Mouse (Mus musculus) forebrain, embryonic 14.5 days (tissue): ENCODE data around the gene Mpz. TPM values are rescaled to one million over a fixed set of nuclear protein-coding genes. Genes with fewer than 3 reads are reported as not detected.

Source experiments
- ATAC-seq: fragments of 200-750 bp; cut with Nextera tagmentation; 2 replicates; pipeline ENCODE4 v1.8.0; 2017; ENCODE audit warnings: mild to moderate bottlenecking, moderate library complexity
- DNase-seq: peaks from one replicate; pipeline ENCODE4 v3.0.0-alpha.2; 2015; ENCODE audit warnings: low spot score
- H3K27ac ChIP-seq: fragments of 300-500 bp; sonication (generic); 2 replicates; pipeline ENCODE4 v1.5.1; 2014; ENCODE audit warnings: low read depth, mild to moderate bottlenecking, control low read depth, low read length, moderate library complexity
- H3K27me3 ChIP-seq: fragments of 300-500 bp; sonication (generic); replicated peaks from 2 replicates; pipeline ENCODE4 v1.6.1; 2014; ENCODE audit warnings: low read length, control low read depth, mixed read lengths; ENCODE audit not compliant: control insufficient read depth, insufficient read depth
- H3K36me3 ChIP-seq: fragments of 300-500 bp; sonication (generic); 2 replicates; pipeline ENCODE4 v1.6.1; 2014; ENCODE audit warnings: low read length, control low read depth; ENCODE audit not compliant: control insufficient read depth, insufficient read depth
- H3K4me1 ChIP-seq: fragments of 300-500 bp; sonication (generic); 2 replicates; pipeline ENCODE4 v1.6.1; 2014; ENCODE audit warnings: antibody characterized with exemption, low read length, control low read depth; ENCODE audit not compliant: control insufficient read depth, insufficient read depth
- H3K4me2 ChIP-seq: fragments of 300-500 bp; sonication (generic); 2 replicates; pipeline ENCODE4 v1.6.1; 2014; ENCODE audit warnings: mild to moderate bottlenecking, control low read depth, low read length
- H3K4me3 ChIP-seq: fragments of 300-500 bp; sonication (generic); 2 replicates; pipeline ENCODE4 v1.5.1; 2014; ENCODE audit warnings: low read depth, low read length, control low read depth
- H3K9ac ChIP-seq: fragments of 300-500 bp; sonication (generic); 2 replicates; pipeline ENCODE4 v1.6.1; 2014; ENCODE audit warnings: mild to moderate bottlenecking, low read length, control low read depth, moderate library complexity
- H3K9me3 ChIP-seq: fragments of 300-500 bp; sonication (generic); replicated peaks from 2 replicates; pipeline ENCODE4 v1.6.1; 2016; ENCODE audit warnings: low read length, control low read depth, mixed read lengths; ENCODE audit not compliant: control insufficient read depth
- WGBS: fragments of 180-500 bp; shearing (Covaris S2); extraction: QIAGEN DNeasy Blood & Tissue Kit; methylation state at CpG from one replicate; pipeline ENCODE4 v1.1.7; 2014; 5-methylcytosine and 5-hydroxymethylcytosine counted together
- polyA plus RNA-seq: library from polyadenylated mRNA; unstranded; fragments of >200 nt; fragmentation: Nextera tagmentation; extraction: Ambion mirVana; gene quantifications from 2 replicates; pipeline ENCODE4 v1.2.1, GENCODE M21; 2014

Gene Mpz
- polyA plus RNA-seq, result 0.09 and 0.22 TPM in 2 replicates

DNA sequence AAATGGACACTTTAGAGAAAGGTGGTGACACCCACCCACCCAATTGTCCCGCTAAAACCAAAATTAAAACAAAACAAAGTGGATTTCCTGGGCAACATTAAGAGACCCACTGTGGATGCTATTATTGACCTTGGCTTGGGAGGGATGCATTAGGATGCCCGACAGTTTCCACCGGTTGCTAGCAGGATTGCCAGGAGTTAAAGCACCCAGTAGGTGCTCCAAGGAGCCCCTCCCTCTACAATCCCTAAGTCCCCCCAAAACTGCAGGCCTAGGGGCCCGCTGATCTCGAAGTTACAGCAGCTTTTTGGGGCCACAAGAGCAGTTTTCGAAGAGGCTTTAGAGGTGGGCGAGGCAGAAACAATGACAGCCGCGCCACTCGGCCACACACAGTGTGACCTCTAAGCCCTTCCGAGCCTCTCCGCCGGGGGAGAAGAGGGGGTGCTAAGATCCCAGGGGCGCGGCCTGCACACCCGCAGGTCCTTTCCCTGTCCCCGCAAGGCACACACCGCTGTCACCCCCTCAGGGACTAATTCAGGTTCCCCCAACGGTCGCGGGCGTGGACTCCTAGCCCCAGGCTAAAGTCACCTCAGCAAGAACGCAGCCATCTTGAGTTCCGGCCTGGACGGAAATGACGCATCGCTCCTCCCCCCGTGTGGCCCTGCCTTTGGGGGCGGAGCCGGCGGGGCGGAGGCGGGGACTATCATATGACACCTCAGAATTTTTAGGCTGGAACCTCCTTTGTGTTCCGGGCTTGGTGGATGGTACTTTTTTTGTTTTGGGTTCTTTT is at the start of gene Mpz, which contains the start of gene Sdhc:
Mpz (plus strand) TSS at position 738 of the 787 bp plus-strand sequence.
Sdhc (minus strand) TSS at position 630 of the 787 bp plus-strand sequence.
- peak; percentile 96 for DNase-seq
- no peaks in the 10 kb centered on the region for H3K9me3 ChIP-seq
- H3K27ac ChIP-seq, result peak within 1 kb of the TSS; percentile 67
- peak within 1 kb of the TSS; percentile 88 for H3K4me2 ChIP-seq
- ATAC-seq, result peak; percentile 98
- no peaks in the 10 kb centered on the region for H3K27me3 ChIP-seq
- H3K4me3 ChIP-seq, result peak within 1 kb of the TSS; percentile 85
- H3K36me3 ChIP-seq, result peaks cover 7% of the 10 kb centered on the region; the same call in 1 of the 2 replicates
- peak within 1 kb of the TSS; percentile 87 for H3K9ac ChIP-seq
- H3K4me1 ChIP-seq, result peaks cover 11% of the 10 kb centered on the region
- WGBS, result under 1% methylated on average over 34 of the region's 34 CpGs

DNA sequence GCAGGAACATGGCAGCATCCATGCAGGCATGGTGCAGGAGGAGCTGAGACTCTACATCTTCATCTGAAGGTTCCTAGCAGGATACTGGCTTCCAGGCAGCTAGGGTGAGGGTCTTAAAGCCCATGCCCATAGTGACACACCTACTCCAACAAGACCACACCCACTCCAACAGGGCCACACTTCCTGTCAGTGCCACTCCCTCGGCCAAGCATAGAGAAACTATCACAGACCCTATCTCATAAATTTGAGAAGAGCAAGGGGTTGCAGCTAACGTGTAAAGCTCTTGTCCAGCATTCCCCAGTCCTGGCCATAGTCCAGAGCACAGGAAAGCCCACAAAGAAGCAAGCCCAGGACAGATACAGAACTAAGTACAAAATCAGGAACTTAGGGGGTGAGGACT is 49.5 kb upstream of the Mpz start:
- H3K9me3 ChIP-seq, result no peaks in the 10 kb centered on the region
- WGBS, result 62% methylated on average over 2 of the region's 2 CpGs
- no peak overlapping the region for H3K27ac ChIP-seq
- no peak for DNase-seq
- no peaks in the 10 kb centered on the region for H3K36me3 ChIP-seq
- ATAC-seq, result no peak
- no peak overlapping the region for H3K4me3 ChIP-seq
- H3K27me3 ChIP-seq, result no peaks in the 10 kb centered on the region
- H3K9ac ChIP-seq, result no peak overlapping the region
- 0 out of 2 replicates have a peak, but pooled peaks cover 2% of the 10 kb centered on the region for H3K4me1 ChIP-seq
- no peak overlapping the region for H3K4me2 ChIP-seq

DNA sequence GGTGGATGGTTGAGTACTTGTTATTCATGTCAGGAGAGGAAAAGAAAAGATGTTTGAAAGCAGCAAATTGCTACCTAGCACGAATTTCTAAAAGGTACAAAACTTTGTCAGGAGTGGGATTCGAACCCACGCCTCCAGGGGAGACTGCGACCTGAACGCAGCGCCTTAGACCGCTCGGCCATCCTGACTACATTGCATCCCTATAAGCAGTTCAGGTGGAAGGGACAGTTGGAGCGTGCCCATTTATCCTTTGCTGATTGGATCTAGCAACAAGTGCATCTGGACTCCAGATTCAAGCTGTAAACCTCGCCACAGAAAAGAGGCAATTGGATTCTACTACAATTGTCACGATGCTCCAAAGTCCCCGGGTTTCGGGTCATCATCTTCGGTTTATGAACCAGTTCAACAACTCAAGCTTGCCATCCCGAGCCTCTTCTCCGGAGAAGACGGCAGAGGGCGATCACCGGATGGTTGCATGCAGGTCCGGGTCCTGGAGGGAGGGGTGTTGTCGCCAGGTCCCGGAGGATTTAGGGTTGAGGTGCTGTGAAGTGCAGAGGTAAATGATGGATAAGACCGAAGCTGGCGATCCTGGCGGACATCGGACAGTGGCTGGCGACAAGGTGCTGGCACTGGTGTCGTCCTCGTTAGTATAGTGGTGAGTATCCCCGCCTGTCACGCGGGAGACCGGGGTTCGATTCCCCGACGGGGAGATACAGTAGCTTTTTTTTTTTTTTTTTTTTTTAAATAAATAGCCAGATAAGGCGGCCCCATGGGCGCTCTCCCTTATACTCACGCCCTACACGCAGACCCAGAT is 48.6 kb upstream of the Mpz start:
- Histone ChIP-seq H3K4me3 (peak overlapping the region; percentile 55), H3K9me3 (no peaks in the 10 kb centered on the region)

DNA sequence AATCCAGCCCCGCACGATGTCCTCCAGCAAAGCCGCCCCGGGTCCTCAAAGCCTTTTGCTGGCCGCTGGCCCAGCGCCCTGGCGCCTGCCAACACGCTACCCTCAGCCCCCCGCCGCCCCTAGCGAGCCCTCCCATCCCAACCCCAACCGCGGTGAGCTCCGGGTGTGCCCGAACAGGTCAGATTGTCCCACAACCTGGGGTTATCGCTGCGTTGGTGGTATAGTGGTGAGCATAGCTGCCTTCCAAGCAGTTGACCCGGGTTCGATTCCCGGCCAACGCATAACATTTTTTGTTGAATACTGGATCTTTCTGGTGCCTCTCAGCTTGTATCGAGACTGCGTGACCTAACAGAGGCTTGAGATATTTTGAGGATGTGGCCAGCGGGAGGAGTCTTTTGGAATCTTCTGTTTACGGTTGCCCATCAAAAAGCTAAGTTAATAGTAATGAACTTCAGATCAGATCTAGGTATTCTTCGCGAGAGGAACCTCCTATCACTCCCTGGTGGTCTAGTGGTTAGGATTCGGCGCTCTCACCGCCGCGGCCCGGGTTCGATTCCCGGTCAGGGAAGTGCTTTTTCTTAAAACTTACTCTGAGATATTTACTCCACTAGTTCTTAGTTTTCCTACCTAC is 47.8 kb upstream of the Mpz start:
- WGBS, result under 1% methylated on average over 35 of the region's 35 CpGs
- peak overlapping the region; percentile 75; the same call in 1 of the 2 replicates for H3K27ac ChIP-seq
- H3K27me3 ChIP-seq, result no peaks in the 10 kb centered on the region
- ATAC-seq (peak; percentile 94), DNase-seq (peak; percentile 88)
- no peaks in the 10 kb centered on the region for H3K9me3 ChIP-seq
- 0 out of 2 replicates have a peak, but pooled peaks cover 2% of the 10 kb centered on the region for H3K4me1 ChIP-seq
- peak overlapping the region; percentile 68 for H3K9ac ChIP-seq
- H3K4me2 ChIP-seq, result peak overlapping the region; percentile 51
- no peaks in the 10 kb centered on the region for H3K36me3 ChIP-seq
- H3K4me3 ChIP-seq, result peak overlapping the region; percentile 55

More for the DNA sequence above, 48.6 kb upstream of the Mpz start:
- no peaks in the 10 kb centered on the region for H3K36me3 ChIP-seq
- peak overlapping the region; percentile 75; the same call in 1 of the 2 replicates for H3K27ac ChIP-seq
- H3K27me3 ChIP-seq, result no peaks in the 10 kb centered on the region
- DNase-seq, result peak; percentile 87
- peak overlapping the region; percentile 51 for H3K4me2 ChIP-seq
- peak; percentile 90 for ATAC-seq
- H3K9ac ChIP-seq, result peak overlapping the region; percentile 68
- H3K4me1 ChIP-seq, result 0 out of 2 replicates have a peak, but pooled peaks cover 2% of the 10 kb centered on the region
- WGBS, result under 1% methylated on average over 38 of the region's 40 CpGs

DNA sequence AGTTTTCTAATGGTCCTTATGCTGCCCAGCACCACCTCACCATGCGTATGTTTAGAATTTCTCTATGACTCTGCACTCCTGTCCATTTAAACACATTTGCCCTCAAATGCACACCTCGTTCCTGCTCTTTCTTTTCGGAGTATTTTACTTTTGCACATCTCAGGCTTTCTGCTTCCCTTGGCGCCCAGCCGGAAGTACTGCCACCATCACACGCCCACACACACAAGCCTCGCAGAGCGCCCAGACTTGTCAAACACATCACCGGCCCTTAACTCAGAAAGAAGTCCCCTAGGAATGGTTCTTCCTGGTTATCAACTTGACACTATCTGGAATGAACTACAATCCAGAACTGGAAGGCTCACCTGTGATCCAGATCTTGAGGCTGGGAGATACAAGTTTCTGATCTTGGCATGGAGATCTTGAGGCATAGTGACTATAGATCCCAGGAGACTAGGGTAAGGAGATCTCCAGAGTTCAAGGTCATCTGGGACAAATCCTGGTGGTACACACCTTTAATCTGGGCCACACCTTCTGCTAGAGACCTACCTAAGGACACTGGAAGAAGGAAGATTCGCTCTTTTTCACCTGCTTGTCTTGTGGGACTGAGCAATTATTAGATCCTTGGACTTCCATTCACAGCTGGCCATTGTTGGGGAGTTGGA is 47.2 kb upstream of the Mpz start:
- Histone ChIP-seq H3K4me1 (0 out of 2 replicates have a peak, but pooled peaks cover 2% of the 10 kb centered on the region), H3K9ac (0 out of 2 replicates have a peak overlapping the region, but pooled peaks have one; percentile 35), H3K4me3 (peak overlapping the region; percentile 55), H3K27ac (no peak overlapping the region), H3K27me3 (no peaks in the 10 kb centered on the region), H3K4me2 (peak overlapping the region; percentile 51), H3K36me3 (no peaks in the 10 kb centered on the region), H3K9me3 (no peaks in the 10 kb centered on the region)
- ATAC-seq (no peak; the same call in 1 of the 2 replicates), DNase-seq (peak; percentile 38)
- WGBS, result 8% methylated on average over 10 of the region's 10 CpGs

DNA sequence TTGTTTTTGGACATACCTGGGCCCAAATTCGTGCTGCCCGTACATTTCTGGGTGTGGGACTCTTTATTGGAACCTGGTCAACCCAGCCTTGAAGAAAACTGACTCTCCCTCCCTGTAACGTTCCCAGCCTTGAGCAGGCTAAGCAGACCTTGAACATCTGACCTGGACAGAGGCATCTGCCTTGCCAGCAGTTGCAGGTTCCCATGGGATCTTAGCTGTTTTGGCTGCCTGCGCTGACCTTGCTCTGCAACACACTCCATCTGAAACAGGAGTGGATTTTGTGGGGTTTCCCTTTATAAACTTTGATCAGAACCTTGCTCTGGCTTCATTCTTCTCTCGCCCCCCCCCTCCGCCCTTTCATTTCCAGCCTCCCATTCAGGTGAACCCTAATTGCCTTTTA is 45.3 kb upstream of the Mpz start:
- H3K4me2 ChIP-seq, result no peak overlapping the region
- no peak overlapping the region for H3K27ac ChIP-seq
- WGBS, result 67% methylated on average over 6 of the region's 6 CpGs
- DNase-seq, result no peak
- peaks cover 2% of the 10 kb centered on the region; the same call in 1 of the 2 replicates for H3K4me1 ChIP-seq
- no peaks in the 10 kb centered on the region for H3K9me3 ChIP-seq
- no peaks in the 10 kb centered on the region for H3K27me3 ChIP-seq
- H3K4me3 ChIP-seq, result no peak overlapping the region
- no peaks in the 10 kb centered on the region for H3K36me3 ChIP-seq
- ATAC-seq, result no peak
- no peak overlapping the region for H3K9ac ChIP-seq

DNA sequence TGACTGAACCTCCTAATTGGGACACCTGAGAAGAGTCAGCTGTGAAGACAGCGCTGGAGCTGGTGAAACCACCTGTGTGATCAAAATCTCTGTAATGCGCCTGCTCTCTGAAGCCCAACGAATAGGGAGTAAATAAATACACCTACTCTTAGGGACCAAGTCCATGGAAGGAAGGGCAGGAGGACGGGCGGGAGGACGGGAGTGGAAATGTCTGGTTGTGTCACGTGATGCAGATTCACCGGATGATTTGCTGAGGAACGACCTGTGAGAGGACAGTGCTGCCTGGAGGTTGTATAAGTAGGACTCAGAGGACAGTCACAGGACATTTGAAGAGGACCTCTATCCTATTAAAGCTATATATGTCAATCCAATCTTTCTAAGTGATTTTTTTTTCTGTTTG is 40.9 kb upstream of the Mpz start:
- H3K4me2 ChIP-seq, result no peak overlapping the region
- H3K9me3 ChIP-seq, result no peaks in the 10 kb centered on the region
- ATAC-seq (no peak), DNase-seq (no peak)
- no peaks in the 10 kb centered on the region for H3K36me3 ChIP-seq
- H3K4me3 ChIP-seq, result no peak overlapping the region
- H3K4me1 ChIP-seq, result peaks cover 12% of the 10 kb centered on the region; the same call in 1 of the 2 replicates
- no peaks in the 10 kb centered on the region for H3K27me3 ChIP-seq
- WGBS, result 44% methylated on average over 9 of the region's 9 CpGs
- H3K27ac ChIP-seq, result no peak overlapping the region
- no peak overlapping the region for H3K9ac ChIP-seq

DNA sequence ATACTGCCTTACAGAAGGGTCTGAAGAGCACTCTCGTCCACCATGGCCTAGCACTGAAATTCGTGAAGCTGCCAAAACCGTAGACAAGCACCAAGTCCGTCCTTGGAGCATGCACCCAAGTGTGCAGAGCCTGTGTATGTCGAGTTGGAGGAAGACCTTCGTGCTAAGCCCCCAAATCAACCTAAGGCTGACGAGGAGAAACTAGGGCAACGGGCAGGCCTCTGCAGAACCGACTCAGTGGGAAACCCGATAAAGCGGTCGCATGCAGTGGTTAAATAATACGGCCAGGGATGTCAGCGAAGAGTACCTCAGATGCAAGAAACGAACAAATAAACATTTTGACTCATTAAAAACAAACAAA is 39.9 kb upstream of the Mpz start:
- peak overlapping the region; percentile 65 for H3K4me2 ChIP-seq
- H3K9me3 ChIP-seq, result no peaks in the 10 kb centered on the region
- 7% methylated on average over 15 of the region's 15 CpGs for WGBS
- peak overlapping the region; percentile 65 for H3K9ac ChIP-seq
- H3K36me3 ChIP-seq, result no peaks in the 10 kb centered on the region
- peak overlapping the region; percentile 50 for H3K4me3 ChIP-seq
- DNase-seq (no peak), ATAC-seq (peak; percentile 68)
- H3K4me1 ChIP-seq, result peaks cover 12% of the 10 kb centered on the region; the same call in 1 of the 2 replicates
- H3K27me3 ChIP-seq, result no peaks in the 10 kb centered on the region
- H3K27ac ChIP-seq, result peak overlapping the region; percentile 81
